Mouse (Mus musculus) CH12.LX (cell line): ENCODE data around the gene Lamtor3. TPM values are rescaled to one million over a fixed set of nuclear protein-coding genes. Genes with fewer than 3 reads are reported as not detected.

Source experiments
- DNase-seq: peaks from one replicate; pipeline ENCODE4 v3.0.0-alpha.2; 2013; ENCODE audit errors: extremely low read depth
- H3K27ac ChIP-seq: 2 replicates; pipeline ENCODE4 v1.5.1; 2012; ENCODE audit warnings: low read depth, mild to moderate bottlenecking, control low read depth, moderate library complexity; ENCODE audit not compliant: insufficient read depth
- H3K27me3 ChIP-seq: replicated peaks from 2 replicates; pipeline ENCODE3; 2012; ENCODE audit warnings: inconsistent platforms
- H3K36me3 ChIP-seq, 2 experiments: replicated peaks in 1 of 2; 2 replicates each; pipeline versions ENCODE3 to v1.6.1; 2012; ENCODE audit warnings: inconsistent platforms in 1 of 2, low read length in 1 of 2, mild to moderate bottlenecking in 1 of 2, mixed read lengths in 1 of 2, moderate library complexity in 1 of 2; ENCODE audit not compliant: control insufficient read depth in 1 of 2, insufficient read depth in 1 of 2
- H3K4me1 ChIP-seq, 2 experiments: 2 replicates each; pipeline ENCODE4 v1.6.1; 2012; ENCODE audit warnings: inconsistent platforms in 1 of 2, moderate library complexity in 1 of 2; ENCODE audit not compliant: insufficient read depth in 2 of 2, control insufficient read depth in 1 of 2
- H3K4me2 ChIP-seq: 2 replicates; pipeline ENCODE4 v1.6.1; 2012; ENCODE audit warnings: low read depth, mild to moderate bottlenecking, control low read depth; ENCODE audit not compliant: poor library complexity, insufficient read depth, severe bottlenecking
- H3K4me3 ChIP-seq, 3 experiments: fragments of 150-350 bp in 1 of 3; sonication (generic) in 1 of 3; replicated peaks in 1 of 3; 2 replicates each; pipeline versions ENCODE3 to v1.5.1; 2011 to 2012; ENCODE audit warnings: low read depth in 2 of 3, low read length in 2 of 3, mild to moderate bottlenecking in 2 of 3, moderate library complexity in 2 of 3, control low read depth in 1 of 3, improper control_type of control experiment in 1 of 3, inconsistent platforms in 1 of 3, mixed read lengths in 1 of 3; ENCODE audit not compliant: poor library complexity in 1 of 3
- H3K79me2 ChIP-seq: replicated peaks from 2 replicates; pipeline ENCODE4 v1.6.1; 2012; ENCODE audit warnings: mild to moderate bottlenecking, moderate library complexity; ENCODE audit not compliant: control insufficient read depth, poor library complexity, insufficient read depth, severe bottlenecking; ENCODE audit errors: extremely low read depth
- H3K9ac ChIP-seq: 2 replicates; pipeline ENCODE4 v1.6.1; 2012; ENCODE audit warnings: low read depth, mild to moderate bottlenecking, control low read depth, moderate library complexity; ENCODE audit not compliant: insufficient read depth
- H3K9me3 ChIP-seq: replicated peaks from 2 replicates; pipeline ENCODE3; 2012; ENCODE audit warnings: low read length, inconsistent platforms, mixed read lengths
- CHD2 ChIP-seq: IDR thresholded peaks from 2 replicates; pipeline ENCODE4 v1.6.1; 2011; ENCODE audit warnings: low read length, improper control_type of control experiment
- E2F4 ChIP-seq: IDR thresholded peaks from 2 replicates; pipeline ENCODE4 v1.6.1; 2011; ENCODE audit warnings: low read depth, low read length, improper control_type of control experiment; ENCODE audit not compliant: insufficient replicate concordance
- ELF1 ChIP-seq: IDR thresholded peaks from 2 replicates; pipeline ENCODE4 v1.6.1; 2014; ENCODE audit warnings: low read depth, mild to moderate bottlenecking, inconsistent platforms, low read length, improper control_type of control experiment
- EP300 ChIP-seq: IDR thresholded peaks from 2 replicates; pipeline ENCODE4 v1.6.1; 2011; ENCODE audit warnings: low read length, improper control_type of control experiment
- GABPA ChIP-seq: IDR thresholded peaks from 2 replicates; pipeline ENCODE4 v1.6.1; 2012; ENCODE audit warnings: low read depth, low read length, improper control_type of control experiment, inconsistent platforms; ENCODE audit not compliant: insufficient replicate concordance
- HCFC1 ChIP-seq: IDR thresholded peaks from 2 replicates; pipeline ENCODE4 v1.6.1; 2012; ENCODE audit warnings: low read depth, mild to moderate bottlenecking, inconsistent platforms, low read length, improper control_type of control experiment
- IRF4 ChIP-seq: IDR thresholded peaks from 2 replicates; pipeline ENCODE4 v1.6.1; 2014; ENCODE audit warnings: low read depth, mild to moderate bottlenecking, inconsistent platforms, low read length, improper control_type of control experiment
- JUND ChIP-seq: conservative IDR thresholded peaks from 2 replicates; pipeline ENCODE4 v1.6.1; 2011; ENCODE audit warnings: low read depth, low read length, improper control_type of control experiment
- KAT2A ChIP-seq: IDR thresholded peaks from 2 replicates; pipeline ENCODE4 v1.6.1; 2012; ENCODE audit warnings: low read length, improper control_type of control experiment, inconsistent platforms; ENCODE audit not compliant: insufficient replicate concordance
- MAFK ChIP-seq: IDR thresholded peaks from 2 replicates; pipeline ENCODE4 v1.6.1; 2011; ENCODE audit warnings: low read length, improper control_type of control experiment; ENCODE audit not compliant: insufficient replicate concordance
- MAX ChIP-seq: IDR thresholded peaks from 2 replicates; pipeline ENCODE4 v1.6.1; 2011; ENCODE audit warnings: low read length, improper control_type of control experiment
- MAZ ChIP-seq: IDR thresholded peaks from 2 replicates; pipeline ENCODE4 v1.6.1; 2012; ENCODE audit warnings: low read depth, mild to moderate bottlenecking, inconsistent platforms, low read length, improper control_type of control experiment, moderate library complexity
- MEF2A ChIP-seq: IDR thresholded peaks from 2 replicates; pipeline ENCODE4 v1.6.1; 2014; ENCODE audit warnings: low read depth, mild to moderate bottlenecking, inconsistent platforms, low read length, improper control_type of control experiment, borderline replicate concordance
- NELFE ChIP-seq: IDR thresholded peaks from 2 replicates; pipeline ENCODE4 v1.6.1; 2011; ENCODE audit warnings: low read depth, low read length, improper control_type of control experiment
- NRF1 ChIP-seq: IDR thresholded peaks from 2 replicates; pipeline ENCODE4 v1.6.1; 2014; ENCODE audit warnings: low read depth, mild to moderate bottlenecking, inconsistent platforms, low read length, improper control_type of control experiment, moderate library complexity
- PAX5 ChIP-seq: IDR thresholded peaks from 2 replicates; pipeline ENCODE4 v1.6.1; 2012; ENCODE audit warnings: low read length, inconsistent platforms, mixed read lengths
- POLR2AphosphoS2 ChIP-seq: IDR thresholded peaks from 2 replicates; pipeline ENCODE4 v1.6.1; 2011; ENCODE audit warnings: low read depth, low read length, improper control_type of control experiment
- TBP ChIP-seq: conservative IDR thresholded peaks from 2 replicates; pipeline ENCODE4 v1.6.1; 2011; ENCODE audit warnings: low read depth, low read length, improper control_type of control experiment
- TCF12 ChIP-seq: IDR thresholded peaks from 2 replicates; pipeline ENCODE4 v1.6.1; 2014; ENCODE audit warnings: low read depth, mild to moderate bottlenecking, inconsistent platforms, low read length, improper control_type of control experiment
- USF2 ChIP-seq: conservative IDR thresholded peaks from 2 replicates; pipeline ENCODE4 v1.6.1; 2011; ENCODE audit warnings: low read depth, low read length, improper control_type of control experiment
- ZC3H11A ChIP-seq: IDR thresholded peaks from 2 replicates; pipeline ENCODE4 v1.6.1; 2012; ENCODE audit warnings: low read depth, mild to moderate bottlenecking, inconsistent platforms, low read length, improper control_type of control experiment
- ZMIZ1 ChIP-seq: IDR thresholded peaks from 2 replicates; pipeline ENCODE4 v1.6.1; 2012; ENCODE audit warnings: low read depth, mild to moderate bottlenecking, inconsistent platforms, low read length, improper control_type of control experiment
- dilution Hi-C: fragments of 300-500 bp; cut with MboI; formaldehyde crosslinking; loops from 2 replicates; pipeline ENCODE4 v1.14.3; 2020; ENCODE audit warnings: low sequenced_read_pairs; ENCODE audit not compliant: extremely low pct_unique_long_range_greater_than_20kb, extremely low pct_ligation_motif_present
- in situ Hi-C: fragments of 300-500 bp; cut with MboI; formaldehyde crosslinking; loops from 3 replicates; pipeline ENCODE4 v1.14.3; 2019; ENCODE audit warnings: low sequenced_read_pairs, low pct_ligation_motif_present, low pct_unique_long_range_greater_than_20kb, mixed read lengths
- polyA plus RNA-seq: library from polyadenylated mRNA; unstranded; fragments of >175 nt; gene quantifications from 2 replicates; pipeline ENCODE4 v1.2.1, GENCODE M21; 2012; ENCODE audit warnings: low read depth; ENCODE audit not compliant: insufficient read length
- total RNA-seq, 2 experiments: library from RNA; depleted of rRNA; stranded (reverse); fragments of 300-350 nt in 1 of 2; fragments of >200 nt in 1 of 2; gene quantifications; 2 replicates each; pipeline ENCODE4 v1.2.3; 2012 to 2014

Lamtor3 gene
- total and polyA plus RNA-seq, 3 experiments = 146 to 245 (median 147) TPM

DNA sequence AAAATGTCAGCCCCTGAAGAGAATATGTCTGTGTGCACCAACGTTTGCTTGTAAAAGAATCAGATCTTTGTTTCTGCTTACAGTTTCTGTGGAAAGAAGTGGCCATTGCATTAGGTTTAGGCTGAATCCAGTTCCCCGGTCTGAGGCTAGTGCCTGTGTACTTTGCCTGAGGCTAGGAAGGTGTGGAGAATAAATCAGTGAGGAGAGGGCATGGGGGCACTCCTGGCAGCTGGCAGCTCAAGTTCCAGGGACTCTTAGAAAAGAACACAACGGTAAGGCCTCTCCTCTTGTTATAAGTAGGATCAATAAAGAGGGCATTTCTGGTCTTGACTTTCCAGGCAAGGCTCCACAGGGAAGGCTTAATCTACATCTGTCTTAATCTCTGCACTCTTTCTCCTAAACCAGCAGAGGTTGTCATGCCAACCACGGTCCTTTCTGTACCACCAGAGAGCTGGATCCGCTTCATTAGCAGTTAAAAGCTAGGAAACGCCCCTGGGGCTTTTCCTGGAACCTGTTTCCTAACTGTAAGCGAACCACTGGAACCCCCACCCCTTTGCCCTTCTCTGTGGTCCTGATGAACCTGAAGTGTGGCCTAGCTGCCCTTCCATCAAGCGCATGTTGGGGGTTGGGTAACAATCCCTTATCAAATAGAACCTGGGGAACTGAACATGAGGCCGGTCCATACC, 58.8 kb downstream of the Lamtor3 start:
- Histone ChIP-seq H3K9ac (no peak overlapping the region), H3K4me3 (no peak overlapping the region), H3K9me3 (peaks cover 9% of the 10 kb centered on the region), H3K36me3 (peaks cover 45 to 65% of the 10 kb centered on the region in 2 experiments), H3K27me3 (no peaks in the 10 kb centered on the region), H3K4me2 (no peak overlapping the region), H3K4me1 (peaks cover 17 to 67% of the 10 kb centered on the region in 2 experiments), H3K27ac (no peak overlapping the region), H3K79me2 (peaks cover 85% of the 10 kb centered on the region)
- no peak for DNase-seq
- in situ Hi-C loops (no loop called here), dilution Hi-C loops (no loop called here)
- TF ChIP-seq HCFC1 = no peak
- no peak for TF ChIP-seq EP300
- no peak for TF ChIP-seq NELFE
- TF ChIP-seq JUND = no peak
- TF ChIP-seq USF2 = no peak
- TF ChIP-seq ZC3H11A = no peak
- no peak for TF ChIP-seq MAZ
- no peak for TF ChIP-seq E2F4
- TF ChIP-seq NRF1 = no peak
- TF ChIP-seq TBP = no peak
- TF ChIP-seq MEF2A = no peak
- no peak for TF ChIP-seq ELF1

DNA sequence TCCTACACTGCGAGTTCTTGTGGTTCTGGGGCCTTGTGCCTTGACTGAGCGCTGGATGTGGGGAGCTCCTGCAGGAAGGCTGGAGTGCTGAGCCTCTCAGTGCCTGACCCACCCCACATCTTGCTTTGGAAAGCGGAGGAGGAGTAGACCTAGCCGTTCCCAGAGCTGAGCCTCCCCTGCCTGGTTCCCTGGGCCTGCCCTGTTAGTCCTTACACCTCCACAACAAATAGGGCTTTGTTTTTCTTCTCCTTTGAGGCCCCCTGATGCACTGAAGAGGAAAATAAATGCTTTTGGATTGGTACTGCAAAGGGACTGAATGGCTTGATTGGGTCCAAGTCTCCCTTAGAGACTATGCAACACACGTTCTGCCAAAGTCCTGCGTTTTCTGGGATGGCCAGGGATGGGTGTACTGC, 59.3 kb downstream of the Lamtor3 start:
- no peak for TF ChIP-seq MAX
- TF ChIP-seq PAX5 = no peak
- TF ChIP-seq MAZ = no peak
- no peak for TF ChIP-seq NELFE
- TF ChIP-seq POLR2AphosphoS2 = no peak
- no peak for TF ChIP-seq MAFK
- no peak for TF ChIP-seq KAT2A
- no peak for TF ChIP-seq HCFC1
- no peak for TF ChIP-seq CHD2
- no peak for TF ChIP-seq IRF4
- no peak for TF ChIP-seq GABPA
- no peak for TF ChIP-seq ZMIZ1
- TF ChIP-seq ELF1 = no peak
- TF ChIP-seq TCF12 = no peak
- TF ChIP-seq MEF2A = no peak
- no peaks in the 10 kb centered on the region for H3K27me3 ChIP-seq
- no peak overlapping the region for H3K4me3 ChIP-seq
- in situ Hi-C loops = no loop called here
- DNase-seq = no peak
- 0 out of 2 replicates have a peak overlapping the region, but pooled peaks have one; percentile 11 for H3K4me2 ChIP-seq
- no peak overlapping the region for H3K9ac ChIP-seq
- dilution Hi-C loops = no loop called here
- H3K4me1 ChIP-seq = peaks cover 11 to 67% of the 10 kb centered on the region in 2 experiments
- H3K36me3 ChIP-seq = peaks cover 40 to 59% of the 10 kb centered on the region in 2 experiments
- H3K79me2 ChIP-seq = peaks cover 79% of the 10 kb centered on the region
- H3K27ac ChIP-seq = no peak overlapping the region
- H3K9me3 ChIP-seq = peaks cover 5% of the 10 kb centered on the region
